Mouse (Mus musculus) CH12F3 (cell line): ENCODE measurements around the gene Tmem184a.

ENCODE experiments used
- in situ Hi-C: fragments of 300-500 bp; cut with MboI; formaldehyde crosslinking; loops from 2 replicates; pipeline ENCODE4 v1.14.3; 2020; ENCODE audit warnings: low sequenced_read_pairs

The Tmem184a gene

DNA sequence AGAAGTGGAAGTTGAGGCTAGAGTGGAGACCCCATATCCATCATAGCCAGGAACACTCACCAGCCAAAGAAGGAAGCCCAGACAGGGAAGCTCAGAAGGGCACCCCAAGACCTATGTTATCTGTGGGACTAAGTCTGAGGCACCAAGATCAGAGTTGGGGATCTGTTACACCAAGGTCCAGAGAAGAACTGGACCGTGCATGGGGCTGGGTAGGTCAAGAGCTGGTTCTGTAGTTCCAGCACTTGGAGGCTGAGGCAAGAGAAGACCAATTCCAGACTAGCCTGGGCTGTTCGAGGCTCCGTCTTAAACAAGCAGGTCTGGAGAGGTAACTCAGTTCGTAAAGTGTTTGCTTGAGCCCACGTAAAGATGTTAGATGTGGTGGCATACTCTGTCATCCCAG lies 25.6 kb downstream of the Tmem184a start:
- in situ Hi-C loops = no loop called here

DNA sequence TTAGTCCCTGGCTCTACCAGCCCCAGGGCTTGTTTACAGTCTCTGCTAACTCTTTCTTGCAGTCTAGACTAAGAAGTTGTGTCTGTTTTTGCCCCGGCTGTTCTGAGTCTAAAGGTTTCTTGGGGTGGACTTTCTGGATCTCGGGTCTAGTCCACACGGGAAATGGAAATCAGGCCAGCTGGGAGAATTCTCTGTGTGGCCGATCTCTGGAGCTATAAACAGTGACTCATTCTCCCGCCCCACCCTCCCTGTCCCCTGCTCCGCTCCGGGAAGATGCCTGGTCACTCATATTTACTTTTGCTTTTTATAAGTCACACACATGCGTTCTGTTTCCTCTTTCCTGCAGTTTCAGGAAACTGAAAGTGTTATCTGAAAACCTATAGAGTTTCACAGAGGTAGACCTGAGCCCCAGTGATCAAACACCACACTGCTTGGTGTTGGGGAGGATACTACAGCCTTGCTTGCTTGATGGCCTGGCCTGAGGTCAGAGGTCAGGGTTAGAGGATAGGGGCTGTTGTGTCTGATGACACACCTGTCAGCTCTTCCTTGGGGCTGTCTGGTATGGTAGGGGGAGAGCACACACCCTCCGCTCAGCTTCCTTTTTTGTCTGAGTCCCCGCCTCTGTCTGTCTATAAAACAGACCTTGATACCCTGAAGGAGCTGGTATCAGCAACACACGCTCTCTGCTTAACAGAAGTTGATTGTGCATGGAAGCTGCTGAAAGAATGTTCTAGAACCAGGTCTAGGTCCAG lies 26.2 kb downstream of the Tmem184a start:
- in situ Hi-C loops = no loop called here

- in situ Hi-C loops = no loop called here
These were observed 26.8 kb downstream of the Tmem184a start for GRCm38 (mm10) chr5:139792966-139793337.

DNA sequence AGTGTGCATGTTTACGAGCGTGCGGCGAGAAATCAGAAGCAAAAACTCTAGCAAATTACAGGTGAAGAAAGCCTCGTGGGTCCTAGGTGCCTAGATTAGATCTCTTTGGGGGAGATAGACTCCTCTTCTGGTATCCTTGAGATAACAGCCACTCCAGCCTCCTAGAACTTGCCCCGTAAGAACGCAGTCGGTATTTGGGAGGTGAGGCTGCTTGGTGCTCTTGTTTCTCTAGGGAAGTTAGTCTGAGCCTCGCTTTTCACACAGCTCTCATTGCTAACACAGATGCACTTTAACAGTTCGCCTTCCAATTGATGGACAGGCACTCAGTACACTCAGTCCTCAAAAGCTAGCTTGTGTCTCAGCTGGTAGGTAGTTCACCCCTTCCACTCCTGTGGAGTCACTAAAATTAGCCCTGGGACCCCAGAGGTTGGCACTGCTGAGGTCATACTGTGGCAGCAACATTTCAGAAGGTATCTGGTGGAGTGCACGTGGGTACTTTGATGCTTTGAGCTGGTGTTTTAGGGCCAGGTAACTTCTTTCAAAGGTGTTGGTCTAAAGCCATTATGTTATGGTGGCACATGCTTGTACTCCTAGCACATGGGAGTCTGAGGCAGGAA lies 27.4 kb downstream of the Tmem184a start:
- in situ Hi-C loops = no loop called here

DNA sequence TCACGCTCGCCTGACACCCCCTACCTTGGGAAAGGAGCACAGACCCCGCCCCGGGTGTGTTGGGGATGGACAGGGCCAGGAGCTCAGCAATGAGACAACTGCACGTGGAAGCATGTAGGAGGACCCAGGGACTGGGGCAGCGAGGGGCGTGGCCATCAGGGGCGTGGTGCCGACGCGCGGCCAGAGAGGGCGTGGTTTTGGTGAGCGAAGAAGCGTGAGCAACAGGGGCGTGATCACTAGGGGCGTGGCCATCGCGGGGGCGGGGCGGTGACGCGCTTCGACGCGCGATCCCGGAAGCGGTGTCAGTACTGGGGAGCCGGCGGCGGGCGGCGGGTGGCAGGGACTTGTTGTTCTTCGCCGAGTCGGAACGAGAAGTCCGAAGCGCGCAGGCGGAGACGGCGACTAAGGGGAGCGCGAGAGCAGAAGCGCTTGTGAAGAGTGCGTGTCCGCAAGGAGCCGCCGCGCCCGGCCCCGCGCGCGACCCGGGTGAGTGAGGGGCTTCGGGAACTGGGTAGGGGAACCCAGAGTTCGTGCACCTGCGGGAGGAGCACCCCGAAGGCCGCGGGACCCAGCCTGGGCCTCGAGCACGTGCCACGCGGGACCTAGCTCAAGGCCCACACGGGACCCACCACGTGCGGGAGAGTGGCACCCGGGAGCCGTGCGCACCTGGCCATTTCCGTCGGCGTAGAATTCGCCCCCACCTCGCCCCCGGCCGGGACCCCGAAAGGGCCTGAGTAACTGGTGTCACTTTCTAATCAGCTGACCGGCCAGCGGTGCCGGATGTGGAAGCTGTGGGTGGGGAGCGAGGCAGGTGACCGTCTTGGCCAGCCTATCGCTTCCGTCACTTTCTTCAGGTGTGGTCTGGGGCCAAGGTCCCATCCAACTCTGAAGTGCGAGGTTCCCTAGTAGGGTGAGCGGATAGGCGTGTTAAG lies 28.2 kb downstream of the Tmem184a start, which contains the start of gene Mafk:
Gene Mafk (plus strand): TSS at position 287 of the 932 bp plus-strand sequence.
- in situ Hi-C loops = no loop called here

DNA sequence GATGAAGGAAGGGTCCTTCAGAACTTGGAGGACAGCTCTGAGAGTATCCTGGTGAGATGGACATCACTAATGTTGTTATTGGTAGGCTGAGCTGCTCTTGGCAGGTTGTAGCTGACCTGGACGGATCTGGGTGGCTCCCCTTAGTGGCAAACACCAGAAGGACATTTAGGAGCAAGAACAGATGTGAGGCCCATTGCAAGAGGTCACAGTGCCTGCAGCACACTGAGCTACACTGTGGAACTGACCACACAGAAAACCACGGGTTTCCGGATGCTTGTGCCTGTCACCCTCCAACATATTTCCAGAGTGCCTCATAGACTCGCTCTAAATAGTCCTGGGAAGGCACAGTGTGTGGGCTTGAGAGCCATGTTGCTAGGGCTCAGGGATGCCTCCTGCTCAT lies 30.3 kb downstream of the Tmem184a start:
- in situ Hi-C loops = no loop called here

GRCm38 (mm10) chr5:139781406-139781805 lies 38.3 kb downstream of the Tmem184a start:
- in situ Hi-C loops = no loop called here

DNA sequence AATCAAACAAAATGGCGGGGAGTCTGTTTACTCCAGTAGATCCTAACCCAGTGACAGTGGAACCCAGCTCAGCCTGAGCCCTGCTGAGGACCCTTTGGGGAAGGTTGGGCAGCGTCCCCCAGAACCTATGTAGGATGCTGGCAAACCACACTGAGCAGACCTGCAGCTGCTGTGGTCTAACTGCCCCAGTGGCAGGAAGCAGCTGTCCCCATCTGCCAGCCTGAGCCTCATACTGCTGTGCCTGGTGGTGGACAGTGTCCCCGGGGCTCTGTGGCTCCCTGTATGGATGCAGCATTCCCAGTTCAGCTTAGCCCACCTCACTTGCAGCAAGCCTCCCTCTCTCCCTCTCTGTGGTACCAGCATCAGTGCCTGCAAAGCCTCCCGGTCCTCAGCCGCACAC lies 42.8 kb downstream of the Tmem184a start:
- in situ Hi-C loops = no loop called here

GRCm38 (mm10) chr5:139775216-139775926 lies 44.3 kb downstream of the Tmem184a start, which contains the start of gene Ints1:
Ints1 (minus strand) TSS chr5:139775674.
- in situ Hi-C loops = no loop called here

GRCm38 (mm10) chr5:139768216-139768615 lies 51.5 kb downstream of the Tmem184a start:
- in situ Hi-C loops = no loop called here

DNA sequence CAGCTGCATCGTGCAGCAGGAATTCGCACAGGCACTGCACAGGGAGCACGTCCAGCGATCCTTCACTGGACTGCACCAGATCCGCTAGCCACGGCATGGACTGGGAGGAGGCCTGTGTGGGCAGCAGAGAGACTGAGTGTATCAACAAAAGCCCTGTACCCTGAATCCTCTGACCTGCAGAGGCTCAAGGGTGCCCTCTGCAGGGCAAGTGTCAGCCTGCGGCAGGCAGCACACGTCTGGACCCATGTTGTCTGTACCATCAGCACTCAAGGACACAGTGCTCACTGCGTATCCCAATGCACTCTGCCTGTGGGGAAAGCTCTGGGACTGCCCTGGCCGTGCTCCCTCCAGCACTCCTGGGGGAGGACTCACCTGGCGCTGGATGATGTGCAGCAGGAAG lies 55.4 kb downstream of the Tmem184a start:
- in situ Hi-C loops = no loop called here

DNA sequence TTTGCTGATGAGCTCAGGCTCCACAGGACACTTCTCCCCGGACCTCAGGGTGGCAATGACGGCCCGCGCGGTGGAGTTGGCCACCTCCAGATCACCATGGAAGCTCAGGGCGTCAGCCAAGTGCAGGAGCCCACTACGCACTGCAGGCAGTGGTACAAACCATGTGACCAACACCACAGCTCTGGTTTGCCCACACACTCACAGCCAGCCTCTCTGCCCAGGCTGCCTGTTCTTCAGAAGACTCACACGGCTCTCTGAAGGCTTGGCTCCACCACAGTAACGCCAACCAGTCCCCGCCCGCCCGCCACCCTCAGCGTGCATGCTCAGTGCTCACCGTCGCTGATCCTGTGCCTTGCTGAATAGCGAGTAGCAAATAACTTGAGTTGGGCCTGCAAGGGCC lies 61.6 kb downstream of the Tmem184a start:
- in situ Hi-C loops = no loop called here

GRCm38 (mm10) chr5:139756586-139756985 lies 63.1 kb downstream of the Tmem184a start:
- in situ Hi-C loops = no loop called here

DNA sequence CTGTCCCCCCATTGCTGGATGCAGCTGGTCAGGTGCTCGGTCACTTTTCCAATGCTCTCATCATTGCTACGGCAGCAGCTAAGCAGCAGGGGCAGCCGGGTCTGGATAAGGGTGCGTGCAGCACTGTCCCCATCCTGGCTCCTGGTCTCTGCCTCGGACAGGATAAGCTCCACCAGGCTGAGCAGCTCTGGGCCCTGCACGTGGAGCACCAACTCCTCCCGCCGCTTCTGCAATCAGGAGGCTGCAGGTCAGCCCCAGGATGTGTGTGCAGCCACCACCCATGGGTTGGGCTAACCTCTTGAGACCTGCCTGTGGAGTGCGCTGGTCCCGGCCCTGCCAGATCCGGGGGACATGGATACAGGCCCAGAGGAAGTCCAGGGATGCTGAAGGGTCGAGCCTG lies 63.6 kb downstream of the Tmem184a start:
- in situ Hi-C loops = no loop called here

GRCm38 (mm10) chr5:139754753-139755152 lies 65.0 kb downstream of the Tmem184a start:
- in situ Hi-C loops = no loop called here
